Mouse (Mus musculus) spleen, adult 2 months (tissue): ENCODE measurements at regions not wholly inside any gene's neighbourhood (a gene's known extent, or its start where the extent isn't known, plus 50 kb on each side); places are given as distances from the start of the nearest gene placed in this dataset.

Source experiments
- CTCF ChIP-seq: fragments of 200-500 bp; IDR thresholded peaks from 2 replicates; pipeline ENCODE4 v1.5.1; 2011; ENCODE audit warnings: mild to moderate bottlenecking, inconsistent platforms; ENCODE audit not compliant: insufficient read depth, insufficient read length, insufficient replicate concordance; ENCODE audit errors: extremely low read depth
- POLR2A ChIP-seq: fragments of 200-500 bp; IDR thresholded peaks from 2 replicates; pipeline ENCODE4 v1.6.1; 2011; ENCODE audit warnings: low read depth, low read length, inconsistent platforms

GRCm38 (mm10) chr1:125039572-125040326, 395.8 kb downstream of the Actr3 start:
- TF ChIP-seq CTCF (no peak), POLR2A (no peak)
